Mouse (Mus musculus): ENCODE results near the gene Sorbs2. TPM values are rescaled to one million over a fixed set of nuclear protein-coding genes. Genes with fewer than 3 reads are reported as not detected.

Sorbs2 gene
- total RNA-seq, 1 experiment = 2.1 TPM

- DNase-seq (ENCODE audit: low read depth, low spot score) = no peak
- Histone ChIP-seq H3K9ac (ENCODE audit: insufficient read depth, low read depth, low read length, poor library complexity, severe bottlenecking) (no peak overlapping the region), H3K27ac (ENCODE audit: insufficient read depth, low read depth, low read length, poor library complexity, severe bottlenecking) (no peak overlapping the region), H3K9me3 (ENCODE audit: control insufficient read depth, insufficient read depth, low read depth, low read length) (no peaks in the 10 kb centered on the region), H3K4me3 (ENCODE audit: insufficient read depth in 1 of 2, low read depth in 1 of 2, low read length in 2 of 2, poor library complexity in 1 of 2, severe bottlenecking in 1 of 2) (no peak overlapping the region), H3K36me3 (ENCODE audit: control insufficient read depth, insufficient read depth, low read length, poor library complexity, severe bottlenecking) (no peaks in the 10 kb centered on the region), H3K4me1 (ENCODE audit: control insufficient read depth in 2 of 2, insufficient read depth in 2 of 2, low read length in 2 of 2, poor library complexity in 1 of 2) (peaks cover 0 to 2% of the 10 kb centered on the region in 2 experiments; a peak in 1 of 4 replicates)
- TF ChIP-seq HCFC1 (IDR thresholded peaks at IDR 0.05; ENCODE audit: borderline replicate concordance, insufficient read depth, low read length) (no peak), MAFK (IDR thresholded peaks at IDR 0.05; ENCODE audit: insufficient read depth, low read depth, low read length) (no peak)
- in situ Hi-C loops (cut with MboI; ENCODE audit: low sequenced_read_pairs in 2 of 2, unreplicated experiment in 2 of 2) = no loop called here
These were observed 154.0 kb downstream of the Sorbs2 start for GRCm38 (mm10) chr8:45661605-45662004.

GRCm38 (mm10) chr8:45666221-45666620, 158.6 kb downstream of the Sorbs2 start:
- in situ Hi-C loops (cut with MboI; ENCODE audit: low sequenced_read_pairs in 2 of 2, unreplicated experiment in 2 of 2) = no loop called here
- Histone ChIP-seq H3K36me3 (ENCODE audit: control insufficient read depth, insufficient read depth, low read length, poor library complexity, severe bottlenecking) (no peaks in the 10 kb centered on the region), H3K9me3 (ENCODE audit: control insufficient read depth, insufficient read depth, low read depth, low read length) (no peaks in the 10 kb centered on the region), H3K9ac (ENCODE audit: insufficient read depth, low read depth, low read length, poor library complexity, severe bottlenecking) (no peak overlapping the region), H3K4me1 (ENCODE audit: control insufficient read depth in 2 of 2, insufficient read depth in 2 of 2, low read length in 2 of 2, poor library complexity in 1 of 2) (no peaks in the 10 kb centered on the region), H3K4me3 (ENCODE audit: insufficient read depth in 1 of 2, low read depth in 1 of 2, low read length in 2 of 2, poor library complexity in 1 of 2, severe bottlenecking in 1 of 2) (no peak overlapping the region), H3K27ac (ENCODE audit: insufficient read depth, low read depth, low read length, poor library complexity, severe bottlenecking) (no peak overlapping the region)
- no peak for DNase-seq (ENCODE audit: low read depth, low spot score)
- TF ChIP-seq CHD2 (IDR thresholded peaks at IDR 0.05; ENCODE audit: low read depth, low read length) = no peak
- TF ChIP-seq ZC3H11A (IDR thresholded peaks at IDR 0.05; ENCODE audit: borderline replicate concordance, low read depth, low read length) = no peak

GRCm38 (mm10) chr8:45673149-45673548, 165.6 kb downstream of the Sorbs2 start:
- TF ChIP-seq ZC3H11A (IDR thresholded peaks at IDR 0.05; ENCODE audit: borderline replicate concordance, low read depth, low read length) = no peak
- TF ChIP-seq HCFC1 (IDR thresholded peaks at IDR 0.05; ENCODE audit: borderline replicate concordance, insufficient read depth, low read length) = no peak
- TF ChIP-seq MAFK (IDR thresholded peaks at IDR 0.05; ENCODE audit: insufficient read depth, low read depth, low read length) = no peak
- TF ChIP-seq ZNF384 (IDR thresholded peaks at IDR 0.05; ENCODE audit: low read depth, low read length) = no peak
- no peak for TF ChIP-seq CHD2 (IDR thresholded peaks at IDR 0.05; ENCODE audit: low read depth, low read length)
- DNase-seq (ENCODE audit: low read depth, low spot score) = no peak

GRCm38 (mm10) chr8:45675821-45676279, 168.3 kb downstream of the Sorbs2 start:
- in situ Hi-C loops (cut with MboI; ENCODE audit: low sequenced_read_pairs in 2 of 2, unreplicated experiment in 2 of 2) = no loop called here
- TF ChIP-seq MAFK (IDR thresholded peaks at IDR 0.05; ENCODE audit: insufficient read depth, low read depth, low read length) (no peak), HCFC1 (IDR thresholded peaks at IDR 0.05; ENCODE audit: borderline replicate concordance, insufficient read depth, low read length) (no peak), ZNF384 (IDR thresholded peaks at IDR 0.05; ENCODE audit: low read depth, low read length) (no peak), ZC3H11A (IDR thresholded peaks at IDR 0.05; ENCODE audit: borderline replicate concordance, low read depth, low read length) (no peak), CHD2 (IDR thresholded peaks at IDR 0.05; ENCODE audit: low read depth, low read length) (no peak)

More at GRCm38 (mm10) chr8:45673149-45673548, 165.6 kb downstream of the Sorbs2 start:
- H3K36me3 ChIP-seq (ENCODE audit: control insufficient read depth, insufficient read depth, low read length, poor library complexity, severe bottlenecking) = no peaks in the 10 kb centered on the region
- no peaks in the 10 kb centered on the region for H3K9me3 ChIP-seq (ENCODE audit: control insufficient read depth, insufficient read depth, low read depth, low read length)
- H3K9ac ChIP-seq (ENCODE audit: insufficient read depth, low read depth, low read length, poor library complexity, severe bottlenecking) = no peak overlapping the region
- no peaks in the 10 kb centered on the region for H3K4me1 ChIP-seq (ENCODE audit: control insufficient read depth in 2 of 2, insufficient read depth in 2 of 2, low read length in 2 of 2, poor library complexity in 1 of 2)
- H3K4me3 ChIP-seq (ENCODE audit: insufficient read depth in 1 of 2, low read depth in 1 of 2, low read length in 2 of 2, poor library complexity in 1 of 2, severe bottlenecking in 1 of 2) = no peak overlapping the region
- in situ Hi-C loops (cut with MboI; ENCODE audit: low sequenced_read_pairs in 2 of 2, unreplicated experiment in 2 of 2) = no loop called here
- no peak overlapping the region for H3K27ac ChIP-seq (ENCODE audit: insufficient read depth, low read depth, low read length, poor library complexity, severe bottlenecking)

GRCm38 (mm10) chr8:45677114-45677853, 169.7 kb downstream of the Sorbs2 start:
- in situ Hi-C loops (cut with MboI; ENCODE audit: low sequenced_read_pairs in 2 of 2, unreplicated experiment in 2 of 2) = no loop called here
- no peak overlapping the region for H3K9ac ChIP-seq (ENCODE audit: insufficient read depth, low read depth, low read length, poor library complexity, severe bottlenecking)
- no peaks in the 10 kb centered on the region for H3K4me1 ChIP-seq (ENCODE audit: control insufficient read depth in 2 of 2, insufficient read depth in 2 of 2, low read length in 2 of 2, poor library complexity in 1 of 2)
- TF ChIP-seq CHD2 (IDR thresholded peaks at IDR 0.05; ENCODE audit: low read depth, low read length) (no peak), ZNF384 (IDR thresholded peaks at IDR 0.05; ENCODE audit: low read depth, low read length) (no peak), MAFK (IDR thresholded peaks at IDR 0.05; ENCODE audit: insufficient read depth, low read depth, low read length) (no peak), ZC3H11A (IDR thresholded peaks at IDR 0.05; ENCODE audit: borderline replicate concordance, low read depth, low read length) (no peak), HCFC1 (IDR thresholded peaks at IDR 0.05; ENCODE audit: borderline replicate concordance, insufficient read depth, low read length) (no peak)
- no peak for DNase-seq (ENCODE audit: low read depth, low spot score)
- H3K36me3 ChIP-seq (ENCODE audit: control insufficient read depth, insufficient read depth, low read length, poor library complexity, severe bottlenecking) = no peaks in the 10 kb centered on the region
- H3K27ac ChIP-seq (ENCODE audit: insufficient read depth, low read depth, low read length, poor library complexity, severe bottlenecking) = no peak overlapping the region
- no peak overlapping the region for H3K4me3 ChIP-seq (ENCODE audit: insufficient read depth in 1 of 2, low read depth in 1 of 2, low read length in 2 of 2, poor library complexity in 1 of 2, severe bottlenecking in 1 of 2)
- no peaks in the 10 kb centered on the region for H3K9me3 ChIP-seq (ENCODE audit: control insufficient read depth, insufficient read depth, low read depth, low read length)

More at GRCm38 (mm10) chr8:45675821-45676279, 168.3 kb downstream of the Sorbs2 start:
- H3K4me1 ChIP-seq (ENCODE audit: control insufficient read depth in 2 of 2, insufficient read depth in 2 of 2, low read length in 2 of 2, poor library complexity in 1 of 2) = no peaks in the 10 kb centered on the region
- no peak overlapping the region for H3K27ac ChIP-seq (ENCODE audit: insufficient read depth, low read depth, low read length, poor library complexity, severe bottlenecking)
- no peak for DNase-seq (ENCODE audit: low read depth, low spot score)
- H3K4me3 ChIP-seq (ENCODE audit: insufficient read depth in 1 of 2, low read depth in 1 of 2, low read length in 2 of 2, poor library complexity in 1 of 2, severe bottlenecking in 1 of 2) = no peak overlapping the region
- no peak overlapping the region for H3K9ac ChIP-seq (ENCODE audit: insufficient read depth, low read depth, low read length, poor library complexity, severe bottlenecking)
- no peaks in the 10 kb centered on the region for H3K9me3 ChIP-seq (ENCODE audit: control insufficient read depth, insufficient read depth, low read depth, low read length)
- no peaks in the 10 kb centered on the region for H3K36me3 ChIP-seq (ENCODE audit: control insufficient read depth, insufficient read depth, low read length, poor library complexity, severe bottlenecking)

Measured in ES-E14 (cell line).